Mouse (Mus musculus) thymus, adult 18-20 months (tissue): ENCODE measurements around the gene Zfp341.

Experiments
- DNase-seq, 2 experiments: peaks; one replicate each; pipeline ENCODE4 v3.0.0; 2022; ENCODE audit warnings: mixed read lengths in 2 of 2

Gene Zfp341

DNA sequence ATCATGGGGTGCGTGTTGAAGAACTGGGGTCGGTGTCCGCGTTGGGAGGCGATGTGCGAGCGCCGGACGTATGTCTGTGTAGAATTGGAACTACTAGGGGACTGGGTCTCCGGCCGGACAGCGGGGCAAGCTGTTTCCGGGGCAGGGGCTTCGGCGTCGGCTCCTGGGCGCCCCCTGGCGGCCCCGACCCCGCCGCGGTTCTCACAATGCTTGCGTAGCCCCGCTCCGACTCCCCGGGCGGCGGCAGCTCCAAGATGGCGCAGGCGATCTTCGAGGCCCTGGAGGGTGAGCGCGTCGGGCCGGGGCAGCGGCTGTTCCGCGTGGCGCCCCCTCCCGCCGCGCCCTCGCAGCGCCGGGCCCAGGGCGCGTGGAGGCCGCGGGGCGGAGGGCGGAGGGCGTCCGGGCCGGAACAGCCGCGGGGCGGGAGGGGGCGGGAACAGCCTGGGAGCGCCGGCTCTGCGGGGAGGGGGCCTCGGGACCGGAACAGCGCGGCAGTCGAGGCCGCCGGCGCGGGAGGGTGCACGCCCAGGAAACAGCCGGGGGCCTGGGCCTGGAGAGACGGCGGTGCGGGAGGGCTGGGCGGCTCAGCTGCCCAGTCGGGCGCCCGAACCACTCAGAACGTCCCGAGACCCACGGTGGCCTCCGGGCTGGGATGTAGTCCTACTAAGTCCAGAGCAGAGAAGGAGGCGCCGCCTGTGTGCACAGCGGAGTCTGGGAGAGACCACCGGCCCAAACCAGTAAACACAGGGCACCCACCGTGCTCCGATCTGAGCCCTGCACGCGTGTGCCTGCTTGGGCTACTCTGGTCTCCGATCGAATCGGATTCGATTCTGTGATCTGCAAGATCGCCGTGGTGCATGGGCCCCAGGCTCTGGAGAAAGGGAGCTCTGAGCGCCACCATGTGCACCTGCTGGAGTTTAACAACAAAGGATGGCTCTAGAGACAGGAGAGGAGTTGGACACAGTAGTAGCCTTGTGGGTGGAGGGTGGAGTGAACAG lies at the start of gene Zfp341, which contains the start of gene 4930519P11Rik:
Zfp341 (plus strand) TSS at position 180 of the 998 bp plus-strand sequence.
4930519P11Rik (minus strand) TSS at position 320 of the 998 bp plus-strand sequence.
- DNase-seq, result peak; percentile 87

DNA sequence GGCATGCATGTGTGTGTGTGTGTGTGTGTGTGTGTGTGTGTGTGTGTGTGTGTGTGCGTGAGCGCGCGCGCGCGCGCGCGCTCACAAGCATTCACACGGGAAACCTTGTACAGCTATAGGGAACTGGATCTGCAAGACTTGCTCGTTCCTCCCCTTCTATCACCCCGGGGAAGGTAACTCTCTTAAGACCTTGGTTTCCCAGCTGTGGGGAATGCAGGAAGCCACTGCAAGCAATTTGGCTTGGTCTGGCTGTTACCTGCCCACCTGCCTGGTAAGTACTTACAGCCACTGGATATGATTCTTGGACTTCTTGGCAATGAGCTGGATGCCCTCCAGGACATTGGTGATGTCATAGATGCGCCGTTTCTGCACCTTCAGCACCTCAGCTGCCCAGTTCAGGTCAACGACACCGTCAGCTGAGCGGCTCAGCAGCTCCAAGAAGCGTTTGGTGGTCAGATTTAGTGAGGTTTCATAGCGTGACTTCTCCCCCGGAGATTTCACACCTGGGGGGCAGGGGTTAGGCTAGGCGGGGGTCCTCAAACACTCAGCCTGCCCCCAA lies 49.4 kb upstream of the Zfp341 start:
- no peak for DNase-seq

DNA sequence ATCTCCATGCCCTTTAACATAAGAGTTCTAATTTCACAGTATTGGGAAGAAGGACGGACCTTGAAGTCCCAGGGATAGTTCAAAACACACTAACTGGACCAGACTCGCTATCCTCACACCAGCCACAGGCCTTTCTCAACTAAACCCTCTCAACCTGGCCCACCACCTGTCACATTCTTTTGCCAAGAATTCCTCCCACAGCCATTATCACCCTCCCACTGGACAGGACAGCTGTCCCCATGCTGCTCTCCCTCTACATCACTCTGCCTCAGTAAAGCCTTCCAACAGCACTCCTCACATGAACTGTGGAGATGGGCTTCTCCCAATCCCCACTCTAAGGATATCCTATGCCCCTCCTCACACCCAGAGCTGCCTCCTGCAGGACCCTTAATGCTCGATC lies 47.5 kb upstream of the Zfp341 start:
- DNase-seq, result no peak

DNA sequence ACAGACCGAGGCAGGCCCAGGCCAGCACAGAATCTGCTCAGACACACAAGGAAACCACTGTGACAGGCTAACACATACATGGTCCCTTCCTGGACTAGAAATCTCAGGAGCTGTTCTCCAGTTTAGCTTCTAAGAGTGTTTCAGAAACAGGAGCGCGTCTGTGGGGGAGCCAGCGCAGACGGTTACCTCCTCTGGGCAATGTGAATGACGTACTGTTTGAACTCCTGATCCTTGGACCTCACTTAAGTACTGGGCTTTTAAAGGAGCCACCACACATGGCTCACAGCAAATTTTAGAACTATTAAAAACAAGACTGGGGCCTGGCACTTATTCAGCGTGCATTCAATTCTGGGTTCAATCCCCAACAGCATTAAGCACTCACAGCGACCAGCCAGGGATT lies 46.5 kb upstream of the Zfp341 start:
- no peak for DNase-seq

DNA sequence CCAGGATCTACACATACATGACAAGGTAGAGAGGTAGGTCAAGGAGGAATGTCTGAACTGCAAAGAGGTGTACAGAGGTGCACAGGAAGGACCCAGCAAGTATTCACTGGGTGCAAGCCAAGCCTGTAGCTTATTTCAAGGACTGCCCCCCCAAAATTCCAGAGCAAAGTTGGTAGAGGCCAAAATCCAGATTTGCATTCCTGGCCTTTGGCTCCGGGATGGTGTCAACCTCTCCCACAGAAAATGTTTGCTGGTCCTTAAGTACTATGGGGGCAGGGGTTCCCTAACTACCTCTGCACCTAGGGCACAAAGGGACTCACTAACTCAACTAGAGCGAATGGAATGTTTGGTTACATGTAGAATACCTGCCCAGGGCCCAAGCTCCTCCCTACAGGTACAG lies 45.3 kb upstream of the Zfp341 start:
- DNase-seq, result no peak

DNA sequence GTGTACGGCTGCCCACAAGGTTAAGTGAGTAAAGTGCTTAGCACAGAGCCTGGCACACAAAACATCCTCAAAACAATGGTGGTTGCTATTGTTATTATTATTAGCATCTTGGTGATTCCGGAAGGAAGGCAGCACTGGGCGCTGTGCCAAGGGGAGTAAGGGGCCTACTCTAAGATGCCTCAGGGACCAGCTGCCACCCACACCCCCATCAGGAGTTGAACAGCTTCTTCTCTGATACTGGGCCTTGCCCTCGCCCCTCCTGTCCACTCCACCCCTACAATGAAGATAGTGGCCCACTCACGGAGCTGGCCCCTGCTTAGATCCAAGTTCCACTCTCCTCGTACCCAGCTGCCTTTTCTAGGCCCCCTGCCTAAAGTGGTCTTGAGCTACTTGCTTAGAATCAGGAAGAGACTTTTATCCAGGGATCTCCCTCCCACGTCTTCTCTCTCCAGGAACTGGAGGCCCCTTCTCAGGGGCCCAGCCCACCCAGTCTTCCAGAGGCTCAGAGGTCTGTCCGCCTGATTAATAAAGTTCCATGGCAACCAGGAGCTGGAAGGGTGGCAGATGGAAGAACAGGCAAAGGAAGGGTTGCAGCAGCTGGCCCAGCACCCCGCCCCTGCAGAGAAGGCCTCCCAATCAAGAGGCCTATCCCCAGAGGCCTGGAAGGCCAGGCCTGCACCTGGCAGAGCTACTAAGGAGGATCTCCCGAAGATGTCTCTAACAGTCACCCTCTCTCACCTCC lies 44.6 kb upstream of the Zfp341 start:
- no peak for DNase-seq

DNA sequence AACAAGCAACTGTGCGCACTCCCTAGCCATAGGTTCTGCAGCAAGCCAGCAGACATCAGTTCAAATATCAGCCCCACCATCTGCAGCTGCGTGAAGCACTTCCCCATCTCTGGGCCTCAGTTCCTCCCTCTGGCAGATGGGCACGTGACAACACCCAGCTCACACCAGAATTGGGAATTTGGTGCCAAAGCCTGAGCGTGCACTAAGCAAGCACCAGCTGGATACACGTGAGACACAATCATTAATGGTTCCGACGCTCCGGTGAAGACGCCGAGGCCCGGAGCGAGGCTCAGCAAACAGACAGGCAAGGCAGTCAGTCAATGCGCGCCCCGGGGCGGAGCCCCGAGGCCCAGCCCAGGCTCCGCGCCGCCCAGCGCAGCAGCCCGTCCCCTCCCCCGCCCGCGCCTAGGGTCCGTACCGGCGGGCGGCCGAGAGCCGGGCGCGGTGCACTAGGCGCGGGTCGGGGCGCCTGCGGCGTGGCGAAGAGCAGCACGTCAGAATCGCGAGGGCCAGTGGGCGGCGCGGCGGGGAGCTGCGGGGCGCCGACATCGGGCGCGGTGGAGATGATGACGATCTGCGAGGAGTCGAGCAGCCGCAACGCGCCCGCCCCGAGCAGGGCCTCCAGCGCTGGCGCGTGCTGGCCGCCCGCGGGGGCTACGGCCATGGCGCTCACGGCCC lies 43.9 kb upstream of the Zfp341 start:
- DNase-seq, result peak; percentile 39 to 47

DNA sequence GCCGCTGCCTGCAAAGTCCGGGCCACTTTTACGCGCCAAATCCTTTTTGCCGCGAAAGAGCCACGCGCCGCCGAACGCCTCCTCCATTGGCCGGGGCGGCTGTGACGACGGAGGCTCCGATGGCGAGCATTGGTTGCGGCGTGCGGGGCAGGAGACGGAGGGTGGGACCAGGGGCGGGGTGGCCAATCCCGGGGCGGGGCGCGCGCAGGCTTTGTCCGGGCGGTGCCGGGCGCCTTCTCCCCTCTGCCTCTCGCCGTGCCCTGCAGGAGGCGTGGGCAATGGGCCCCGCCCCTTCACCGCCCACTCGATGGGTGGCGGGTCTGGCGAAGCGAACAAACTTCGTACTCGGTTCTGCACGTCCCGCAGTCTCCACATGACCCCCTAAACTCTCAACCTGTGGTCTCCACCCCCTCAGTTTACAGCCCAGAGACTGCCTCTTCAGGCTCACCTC lies 43.2 kb upstream of the Zfp341 start, which contains the start of gene E2f1:
E2f1 (minus strand) TSS at position 57 of the 451 bp plus-strand sequence.
- peak; percentile 90 to 92 for DNase-seq

DNA sequence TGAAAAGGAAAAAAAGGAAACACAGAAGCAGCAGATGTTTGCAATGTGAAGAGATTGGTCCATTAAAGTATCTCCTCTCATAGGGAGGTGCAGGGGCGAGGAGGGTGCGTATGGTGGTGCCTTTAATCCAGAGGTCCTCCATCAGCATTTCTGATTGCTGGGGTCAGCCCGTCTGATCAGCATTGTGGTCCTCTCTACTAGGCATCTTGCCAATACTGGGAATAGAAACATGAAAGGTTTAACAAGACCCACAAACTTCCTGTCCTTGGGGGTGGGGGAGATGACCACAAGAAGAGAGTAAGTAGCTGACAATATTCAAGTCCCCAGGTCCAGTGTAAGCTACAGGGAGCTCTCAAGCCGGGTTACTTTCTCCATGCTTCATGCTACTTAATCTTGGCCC lies 42.4 kb upstream of the Zfp341 start:
- no peak for DNase-seq

DNA sequence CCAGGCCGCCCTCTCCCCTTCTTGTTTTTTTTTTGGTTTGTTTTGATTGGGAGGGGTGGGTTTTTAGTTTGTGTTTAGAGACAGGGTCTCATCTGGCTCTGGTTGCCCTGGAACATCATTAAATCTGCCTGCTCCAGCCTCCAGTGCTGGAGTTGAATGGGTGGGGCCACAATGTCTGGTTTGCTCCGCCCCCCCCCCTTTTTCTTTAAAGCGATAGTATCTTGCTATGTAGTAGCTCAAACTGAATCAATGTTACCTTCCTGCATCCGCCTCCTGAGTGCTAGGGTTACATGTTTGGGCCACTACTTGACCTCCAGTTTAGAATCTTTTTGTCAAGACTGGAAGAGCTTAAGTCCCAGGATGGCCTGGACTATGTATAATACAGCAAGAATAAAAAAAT lies 41.8 kb upstream of the Zfp341 start:
- DNase-seq, result no peak

DNA sequence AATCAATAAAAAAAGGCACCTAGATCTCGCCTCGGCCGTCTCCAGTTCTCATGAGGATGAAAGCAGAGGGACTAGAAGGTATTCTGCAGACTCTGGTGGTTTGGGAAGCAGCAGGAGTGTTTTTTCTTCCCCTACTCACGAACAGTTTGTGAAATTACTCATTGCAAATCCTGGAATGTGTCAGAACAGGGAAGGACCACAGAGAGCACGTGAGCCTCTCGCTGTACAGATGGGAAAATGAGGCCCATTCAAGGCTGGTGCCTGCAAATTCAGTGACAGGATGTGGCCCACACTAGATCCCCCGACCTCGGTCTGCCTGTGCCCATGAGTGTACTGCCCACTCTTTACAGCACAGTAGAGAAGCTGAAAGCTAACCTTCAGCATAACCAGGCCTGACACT lies 41.1 kb upstream of the Zfp341 start:
- no peak for DNase-seq

DNA sequence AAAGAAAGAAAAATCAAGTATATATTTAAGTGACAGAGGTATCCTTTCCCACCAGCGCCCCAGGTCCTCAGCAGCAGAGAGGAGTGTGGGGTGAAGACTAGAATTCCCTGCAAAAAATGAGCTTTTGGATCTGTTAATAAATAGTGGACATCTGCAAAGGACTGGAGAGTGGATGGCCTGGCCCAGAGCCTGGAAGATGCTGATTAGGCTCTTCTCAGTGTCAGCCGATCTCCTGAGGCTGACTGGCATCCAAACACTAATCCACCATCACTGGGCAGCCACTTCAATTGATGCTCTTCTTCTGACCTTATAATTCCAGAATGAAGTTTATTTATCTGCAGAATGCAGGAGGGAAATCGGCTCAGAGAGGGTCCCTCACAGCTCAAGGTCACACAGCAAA lies 40.1 kb upstream of the Zfp341 start:
- no peak for DNase-seq

DNA sequence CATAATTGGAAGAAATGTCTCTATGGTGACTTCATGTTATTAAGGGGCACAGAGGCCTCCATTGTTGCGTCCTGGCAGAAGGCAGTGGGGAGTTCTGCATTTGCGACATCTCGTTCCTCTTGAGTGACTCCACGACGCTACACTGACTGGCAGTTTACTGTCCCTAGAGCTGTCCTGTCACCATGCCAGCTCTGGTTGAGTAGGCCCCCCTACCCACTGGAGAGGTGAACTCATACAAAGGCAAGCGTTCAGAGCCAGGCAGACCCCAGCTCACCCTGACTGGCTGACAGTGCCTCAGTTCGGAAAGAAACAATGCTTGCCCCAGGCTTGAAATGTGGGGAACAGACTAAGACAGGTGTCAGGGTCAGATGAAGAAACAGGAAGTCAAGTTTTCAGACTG lies 38.8 kb upstream of the Zfp341 start:
- no peak for DNase-seq

DNA sequence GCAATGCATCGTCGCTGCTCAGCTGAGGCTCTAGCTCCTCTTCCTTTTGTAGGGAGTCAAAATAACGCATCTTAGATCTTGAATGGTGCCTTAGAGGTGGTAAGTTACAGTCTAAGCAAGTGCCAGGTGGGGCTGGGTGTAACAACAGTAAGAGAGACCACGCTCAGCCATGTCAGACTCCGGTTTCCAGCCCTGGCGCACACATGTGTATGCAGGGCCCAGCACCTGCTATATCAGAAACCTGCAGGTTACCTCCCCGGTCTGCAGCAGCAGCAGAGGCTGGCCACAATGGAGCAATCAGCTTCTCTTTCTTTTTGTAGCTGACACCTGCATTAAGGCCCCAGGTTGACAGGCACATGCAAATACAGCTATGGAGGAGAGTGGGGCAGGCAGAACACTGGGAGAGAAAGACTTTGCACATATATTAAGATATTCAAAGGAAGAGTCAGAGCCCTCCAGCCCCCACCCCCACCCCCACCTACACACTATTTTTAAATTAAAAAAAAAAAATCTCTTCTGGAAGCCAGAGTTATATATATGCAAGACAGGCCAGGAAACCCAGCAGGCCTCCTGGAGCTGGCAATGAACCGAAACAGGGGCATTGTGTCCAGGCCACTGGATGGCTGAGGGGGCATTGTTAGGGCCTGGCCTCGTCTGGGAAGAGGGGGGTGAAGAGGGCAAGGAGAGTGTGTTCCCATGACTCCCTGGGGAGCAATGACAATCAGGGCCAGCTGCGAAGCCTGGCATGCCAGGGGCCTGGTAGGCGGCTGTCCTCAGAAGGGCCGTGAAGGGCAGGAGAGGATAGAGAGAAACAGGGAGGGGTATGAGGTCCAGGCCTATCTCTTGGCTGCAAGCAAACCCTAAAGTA lies 36.0 kb upstream of the Zfp341 start:
- DNase-seq, result peak; percentile 44 to 46

DNA sequence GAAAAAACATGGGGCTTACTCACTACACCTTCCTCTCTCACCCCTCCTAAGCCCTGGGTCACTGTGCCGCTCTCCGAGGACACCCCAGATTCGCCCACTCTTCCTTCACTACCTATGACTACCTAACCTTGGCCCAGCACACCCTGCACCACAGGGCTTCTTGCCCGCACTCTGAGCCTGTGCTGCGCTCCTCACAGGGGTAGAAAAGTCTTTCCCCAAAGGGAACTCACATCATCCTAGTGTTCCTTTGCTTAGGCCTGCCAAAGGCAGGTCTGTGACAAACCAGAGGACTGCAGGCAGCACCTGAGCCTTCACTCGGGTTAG lies 35.4 kb upstream of the Zfp341 start:
- no peak for DNase-seq

DNA sequence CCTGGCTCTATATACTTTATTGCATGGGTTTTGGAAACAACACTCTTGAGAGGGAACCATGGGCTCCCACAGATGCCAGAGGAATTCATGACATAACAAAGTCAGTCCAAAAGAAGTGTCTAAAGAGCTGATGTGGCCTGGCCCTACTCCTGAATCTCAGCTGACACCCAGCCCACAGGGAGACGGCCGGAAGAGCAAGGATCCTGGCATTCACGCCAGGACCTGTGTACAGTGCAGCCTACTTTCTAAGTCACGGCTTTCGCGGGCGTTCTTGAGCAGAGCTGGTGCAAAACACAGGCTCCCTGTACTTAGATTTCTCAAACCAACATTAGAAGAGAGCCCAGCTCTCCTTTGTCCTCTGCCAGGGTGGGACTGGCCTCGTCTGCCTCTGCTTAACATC lies 32.5 kb upstream of the Zfp341 start:
- no peak for DNase-seq

DNA sequence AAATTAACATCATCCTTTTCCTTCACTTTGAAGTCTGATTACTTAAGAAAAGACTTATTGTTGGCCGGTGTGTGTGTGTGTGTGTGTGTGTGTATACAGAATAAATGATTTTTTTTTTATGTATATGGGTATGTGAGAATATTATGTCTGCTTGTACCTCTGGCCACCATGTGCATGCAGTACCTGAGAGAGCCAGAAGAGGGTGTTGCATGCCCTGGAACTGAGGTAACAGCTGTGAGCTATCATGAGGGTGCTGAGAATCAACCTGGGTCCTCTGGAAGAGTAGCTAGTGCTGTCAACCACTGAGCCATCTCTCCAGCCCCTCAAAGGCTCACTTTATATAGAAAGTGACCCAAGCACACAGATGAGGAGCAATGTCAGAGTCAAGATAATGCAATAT lies 31.7 kb upstream of the Zfp341 start:
- DNase-seq, result no peak

DNA sequence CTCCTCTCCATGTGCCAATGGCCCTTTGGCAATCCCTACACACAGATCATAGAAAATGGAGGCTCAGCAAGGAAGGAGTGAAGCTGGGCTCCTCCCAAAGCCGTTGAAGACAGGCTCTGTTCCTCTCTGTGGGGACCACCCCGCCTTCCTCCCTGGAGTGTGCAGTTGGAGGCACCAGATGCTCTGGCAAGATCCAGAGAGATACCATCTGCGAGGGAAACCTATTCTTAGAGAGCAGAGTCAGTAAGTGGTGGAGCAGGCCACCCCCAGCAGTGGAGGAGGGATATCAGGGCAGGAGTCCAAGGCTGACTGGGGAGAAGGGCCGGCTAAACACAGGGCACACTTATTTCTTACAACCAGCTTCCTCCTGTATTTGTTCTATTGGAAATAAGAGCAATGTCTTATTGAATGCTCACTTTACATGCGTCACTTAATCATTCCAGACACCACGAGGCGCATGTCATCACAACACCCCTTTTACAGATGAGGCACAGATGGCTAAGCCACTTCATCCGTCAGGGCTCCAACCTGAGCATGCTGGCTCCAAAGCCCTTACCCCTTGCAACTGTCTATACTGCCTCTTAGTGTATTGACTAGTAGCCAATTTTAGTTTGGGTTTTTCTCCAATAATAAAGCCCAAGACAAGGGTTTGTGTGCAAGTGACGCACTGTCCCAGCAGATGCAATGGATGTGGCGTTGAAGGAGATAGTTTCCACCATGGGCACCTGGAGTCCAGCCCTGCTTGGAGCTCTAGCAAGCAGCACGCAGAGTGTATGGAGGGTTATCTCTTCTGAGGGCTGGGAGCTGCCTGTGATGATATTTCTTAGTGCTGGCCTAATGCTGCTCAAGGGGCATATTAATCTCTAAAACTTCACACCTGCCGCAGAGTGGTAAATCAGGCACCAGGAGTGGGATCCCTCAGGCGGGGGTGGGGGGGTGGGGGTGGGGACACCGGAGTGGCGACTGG lies 28.9 kb upstream of the Zfp341 start:
- no peak for DNase-seq

DNA sequence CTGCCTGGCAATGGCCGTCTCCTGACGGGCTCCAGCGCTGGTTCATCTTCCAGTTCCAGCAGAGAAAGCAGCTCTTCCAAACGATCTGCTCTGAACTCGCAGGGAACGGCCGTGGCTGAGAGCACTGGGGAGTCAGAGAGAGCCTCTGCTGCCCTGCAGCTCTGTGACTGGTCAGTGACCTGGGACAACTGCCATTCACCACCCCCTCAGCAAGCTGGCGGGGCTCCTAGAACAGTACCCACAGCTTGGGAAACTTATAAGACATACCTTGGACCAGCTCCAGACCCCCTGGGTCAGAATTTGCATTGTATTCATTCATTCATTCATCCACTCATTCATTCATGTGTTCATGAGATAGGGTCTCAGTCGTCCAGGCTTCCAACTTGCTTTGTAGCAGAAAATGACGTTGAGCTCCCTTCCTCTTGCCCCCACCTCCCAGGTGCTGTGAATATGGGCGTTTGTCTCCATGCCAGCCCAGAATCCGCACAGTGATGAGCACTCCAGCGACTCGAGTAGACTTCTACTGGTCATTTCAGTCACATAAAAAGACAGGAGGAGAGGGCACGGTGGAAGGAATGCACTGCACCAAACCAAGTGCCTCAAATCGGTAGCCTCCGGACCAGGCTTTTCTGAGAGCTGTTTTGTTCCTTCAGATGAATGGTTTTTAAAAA lies 28.0 kb upstream of the Zfp341 start:
- no peak for DNase-seq

DNA sequence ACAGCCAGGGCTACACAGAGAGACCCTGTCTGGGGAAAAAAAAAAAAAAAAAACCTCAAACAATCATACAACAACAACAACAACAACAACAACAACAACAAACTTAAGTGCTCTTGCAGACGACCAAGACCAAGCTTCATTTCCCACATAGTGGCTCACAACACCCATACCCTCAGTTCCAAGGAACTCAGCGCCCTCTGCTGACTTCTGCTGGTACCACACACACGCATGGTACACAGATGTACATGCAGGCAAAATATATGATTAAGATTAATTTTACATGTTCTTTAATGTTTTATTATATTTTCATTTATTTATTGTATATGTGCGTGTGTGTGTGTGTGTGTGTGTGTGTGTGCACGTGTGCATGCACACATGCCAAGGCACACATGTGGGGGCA lies 26.7 kb upstream of the Zfp341 start:
- peak in 1 of 2 experiments; percentile 28 for DNase-seq
